In the genomic region with DNA sequence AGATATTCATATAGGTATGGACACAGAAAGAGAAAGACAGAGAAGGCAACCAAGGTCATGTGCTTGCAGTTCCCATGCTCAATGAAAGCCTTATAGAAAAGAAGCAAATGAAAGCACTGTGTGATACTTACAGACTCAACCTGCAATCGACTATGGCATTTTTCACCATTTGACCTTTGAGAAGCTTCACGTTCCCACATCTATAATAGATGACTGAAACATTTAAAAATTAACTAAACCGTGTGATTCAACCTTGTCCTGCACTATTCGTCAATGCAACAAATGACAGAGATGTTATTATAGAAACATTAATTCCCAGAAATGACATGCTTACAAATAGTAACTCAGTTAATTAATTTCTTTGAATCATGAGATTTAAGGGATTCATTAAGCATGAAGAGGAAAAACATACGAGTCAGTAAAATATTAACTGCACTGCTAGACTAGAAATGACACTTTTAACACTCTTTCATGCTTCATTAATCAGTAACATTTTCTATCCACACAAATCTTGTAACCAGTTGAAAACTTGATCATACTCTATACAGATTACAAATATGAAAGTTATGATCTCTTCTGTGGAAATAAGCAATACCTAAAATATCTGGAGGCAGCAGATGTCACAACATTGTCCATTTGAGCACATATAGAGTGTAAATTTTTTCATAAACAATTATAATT, we compare ENCODE assay signal across 19 mouse cellular contexts.
A peak's percentile ranks its signal among the peaks of the same experiment; 100 is the strongest.
DNase-seq lines count a peak whose midpoint lies in the region; ATAC-seq and TF ChIP-seq lines count a peak whose summit lies in the region.
"Had no signal": no experiment of that assay in that cellular context is flagged by ENCODE, and none has a peak within 500 bp of the region (broad histone marks: within the 10 kb centered on the region; RNA-seq: fewer than 3 reads in every experiment).

No protein-coding gene starts in this region.

- H3K4me3 ChIP-seq in kidney, embryonic 14.5 days (ENCODE audit: low read length): no peak overlapping the region
- peak overlapping the region; percentile 13; the same call in 1 of the 2 replicates for H3K4me3 ChIP-seq in liver, postnatal 0 days (ENCODE audit: low read depth, low read length)
- no peak overlapping the region for H3K4me3 ChIP-seq in liver, embryonic 11.5 days (ENCODE audit: low read depth, low read length)
- no peak overlapping the region for H3K4me3 ChIP-seq in intestine, postnatal 0 days (ENCODE audit: low read depth, low read length)
- H3K4me3 ChIP-seq: embryonic facial prominence, embryonic 13.5 days; forebrain, embryonic 12.5 days; heart, embryonic 12.5 days; hindbrain, embryonic 10.5 days had no signal

- no peaks in the 10 kb centered on the region for H3K36me3 ChIP-seq in kidney, embryonic 14.5 days (ENCODE audit: control insufficient read depth, insufficient read depth, low read length)
- H3K36me3 ChIP-seq in liver, postnatal 0 days (replicated peaks; ENCODE audit: insufficient read depth, low read length): no peaks in the 10 kb centered on the region
- no peaks in the 10 kb centered on the region for H3K36me3 ChIP-seq in liver, embryonic 11.5 days (ENCODE audit: control insufficient read depth, insufficient read depth, low read length)
- no peaks in the 10 kb centered on the region for H3K36me3 ChIP-seq in intestine, postnatal 0 days (ENCODE audit: control insufficient read depth, insufficient read depth)
- H3K36me3 ChIP-seq: embryonic facial prominence, embryonic 13.5 days; forebrain, embryonic 12.5 days; heart, embryonic 12.5 days; hindbrain, embryonic 10.5 days had no signal

- no peak overlapping the region for H3K9ac ChIP-seq in kidney, embryonic 14.5 days (ENCODE audit: low read depth, low read length)
- no peak overlapping the region for H3K9ac ChIP-seq in liver, postnatal 0 days (replicated peaks)
- H3K9ac ChIP-seq in liver, embryonic 11.5 days (ENCODE audit: low read depth, low read length): no peak overlapping the region
- no peak overlapping the region for H3K9ac ChIP-seq in intestine, postnatal 0 days (ENCODE audit: low read depth, low read length)
- H3K9ac ChIP-seq: embryonic facial prominence, embryonic 13.5 days; forebrain, embryonic 12.5 days; heart, embryonic 12.5 days had no signal

- no peak for TF ChIP-seq EP300 in liver, postnatal 0 days (IDR thresholded peaks at IDR 0.05; ENCODE audit: low read depth)

- peak; percentile 36; the same call in 1 of the 2 replicates for ATAC-seq in kidney, embryonic 14.5 days (ENCODE audit: low FRiP score, low TSS enrichment)
- peak; percentile 61 for ATAC-seq in liver, postnatal 0 days
- no peak for ATAC-seq in liver, embryonic 11.5 days (replicated peaks; ENCODE audit: low FRiP score)
- peak; percentile 45; the same call in 1 of the 2 replicates for ATAC-seq in intestine, postnatal 0 days
- ATAC-seq in activated CD4-positive, CD25-positive, alpha-beta regulatory T cell, adult 4 months: no peak
- ATAC-seq: forebrain, embryonic 16.5 days had no signal

- no peak overlapping the region for H3K4me2 ChIP-seq in kidney, embryonic 14.5 days (replicated peaks; ENCODE audit: low read depth, low read length)
- H3K4me2 ChIP-seq in liver, postnatal 0 days (ENCODE audit: low read depth, low read length): peak overlapping the region; percentile 47; the same call in 1 of the 2 replicates
- no peak overlapping the region for H3K4me2 ChIP-seq in liver, embryonic 11.5 days
- H3K4me2 ChIP-seq in intestine, postnatal 0 days (replicated peaks; ENCODE audit: low read depth): peak overlapping the region; percentile 27; the same call in 1 of the 2 replicates
- H3K4me2 ChIP-seq: embryonic facial prominence, embryonic 13.5 days; forebrain, embryonic 12.5 days; heart, embryonic 12.5 days had no signal

- no peak for TF ChIP-seq CTCF in liver, postnatal 0 days (IDR thresholded peaks at IDR 0.05; ENCODE audit: low read depth)
- no peak for TF ChIP-seq CTCF in intestine, postnatal 0 days (IDR thresholded peaks at IDR 0.05; ENCODE audit: low read depth)

- peaks cover 7% of the 10 kb centered on the region; the same call in 1 of the 2 replicates for H3K4me1 ChIP-seq in kidney, embryonic 14.5 days (ENCODE audit: control insufficient read depth, insufficient read depth, low read length)
- H3K4me1 ChIP-seq in liver, postnatal 0 days (ENCODE audit: insufficient read depth): 0 out of 2 replicates have a peak, but pooled peaks cover 3% of the 10 kb centered on the region
- H3K4me1 ChIP-seq in liver, embryonic 11.5 days (replicated peaks; ENCODE audit: control insufficient read depth, insufficient read depth, low read length): no peaks in the 10 kb centered on the region
- H3K4me1 ChIP-seq in intestine, postnatal 0 days (replicated peaks; ENCODE audit: control insufficient read depth, insufficient read depth, low read length): no peaks in the 10 kb centered on the region; the same call in 1 of the 2 replicates
- H3K4me1 ChIP-seq: embryonic facial prominence, embryonic 13.5 days; forebrain, embryonic 12.5 days; heart, embryonic 12.5 days; hindbrain, embryonic 10.5 days had no signal

- H3K27ac ChIP-seq in kidney, embryonic 14.5 days (ENCODE audit: low read depth, low read length): no peak overlapping the region; the same call in 1 of the 2 replicates
- H3K27ac ChIP-seq in liver, postnatal 0 days (ENCODE audit: low read depth): peak overlapping the region; percentile 48; the same call in 1 of the 2 replicates
- no peak overlapping the region for H3K27ac ChIP-seq in liver, embryonic 11.5 days (ENCODE audit: low read depth, low read length)
- no peak overlapping the region for H3K27ac ChIP-seq in intestine, postnatal 0 days (ENCODE audit: low read depth, low read length)
- H3K27ac ChIP-seq: embryonic facial prominence, embryonic 13.5 days; forebrain, embryonic 12.5 days; hindbrain, embryonic 10.5 days had no signal

- WGBS in kidney, embryonic 14.5 days: 44% methylated on average over 5 of the region's 5 CpGs
- WGBS in liver, postnatal 0 days (ENCODE audit: insufficient replicate concordance): 51% methylated on average over 5 of the region's 5 CpGs
- WGBS in liver, embryonic 11.5 days: 75% methylated on average over 5 of the region's 5 CpGs
- 32% methylated on average over 5 of the region's 5 CpGs for WGBS in intestine, postnatal 0 days

- DNase-seq in kidney, postnatal 4 days: no peak
- no peak for DNase-seq in liver, postnatal 0 days
- DNase-seq in liver, embryonic 11.5 days (ENCODE audit: low spot score): no peak
- peak; percentile 8 to 47 for DNase-seq in kidney, postnatal 36 days
- DNase-seq in spleen, adult 12 weeks (ENCODE audit: low spot score): no peak
- DNase-seq: adrenal gland, postnatal 10 days; cerebellum, adult 11 months; cerebellum, adult 9-10 months; cerebellum, postnatal 36 days; gastrocnemius, postnatal 10 days; heart, adult 18-20 months had no signal

- H3K27me3 ChIP-seq in kidney, embryonic 14.5 days (ENCODE audit: control insufficient read depth, insufficient read depth, low read length): no peaks in the 10 kb centered on the region
- H3K27me3 ChIP-seq in liver, postnatal 0 days (ENCODE audit: insufficient read depth, low read length): no peaks in the 10 kb centered on the region
- H3K27me3 ChIP-seq in liver, embryonic 11.5 days (replicated peaks; ENCODE audit: control insufficient read depth, insufficient read depth, low read length): no peaks in the 10 kb centered on the region
- H3K27me3 ChIP-seq in intestine, postnatal 0 days (replicated peaks; ENCODE audit: control insufficient read depth, insufficient read depth, low read length): no peaks in the 10 kb centered on the region
- H3K27me3 ChIP-seq: embryonic facial prominence, embryonic 13.5 days; forebrain, embryonic 12.5 days; heart, embryonic 12.5 days had no signal

- no peaks in the 10 kb centered on the region for H3K9me3 ChIP-seq in kidney, embryonic 14.5 days (ENCODE audit: control insufficient read depth, low read length)
- H3K9me3 ChIP-seq in liver, postnatal 0 days (ENCODE audit: low read length): no peaks in the 10 kb centered on the region
- H3K9me3 ChIP-seq in liver, embryonic 11.5 days (ENCODE audit: control insufficient read depth, low read length): no peaks in the 10 kb centered on the region
- H3K9me3 ChIP-seq in intestine, postnatal 0 days (ENCODE audit: control insufficient read depth): no peaks in the 10 kb centered on the region
- H3K9me3 ChIP-seq: embryonic facial prominence, embryonic 13.5 days; forebrain, embryonic 12.5 days; heart, embryonic 12.5 days; hindbrain, embryonic 10.5 days had no signal

Comparison
In these comparisons a context has a peak if more than half of its experiments do, and no peak if none do; other contexts are left out.
1. ATAC-seq: peak in kidney, embryonic 14.5 days (single experiment), liver, postnatal 0 days (single experiment) and intestine, postnatal 0 days (single experiment); none in liver, embryonic 11.5 days (single experiment) and activated CD4-positive, CD25-positive, alpha-beta regulatory T cell, adult 4 months (single experiment).
2. H3K4me2 ChIP-seq: peak in liver, postnatal 0 days (single experiment) and intestine, postnatal 0 days (single experiment); none in kidney, embryonic 14.5 days (single experiment) and liver, embryonic 11.5 days (single experiment).
3. DNase-seq: peak in kidney, postnatal 36 days (2 of 2); none in kidney, postnatal 4 days (0 of 2), liver, postnatal 0 days (single experiment), liver, embryonic 11.5 days (single experiment) and spleen, adult 12 weeks (single experiment).